Mouse (Mus musculus) kidney, adult 2 months (tissue): ENCODE measurements around the gene Mrm2.

ENCODE experiments used
- CTCF ChIP-seq: fragments of 200-500 bp; conservative IDR thresholded peaks from 2 replicates; pipeline ENCODE4 v1.5.1; 2011; ENCODE audit warnings: low read depth, mild to moderate bottlenecking, control low read depth, low read length, moderate library complexity, mixed read lengths; ENCODE audit not compliant: insufficient read depth, insufficient read length
- POLR2A ChIP-seq: fragments of 200-500 bp; IDR thresholded peaks from one replicate; pipeline ENCODE4 v1.6.1; 2011; ENCODE audit warnings: low read depth, low read length, control low read depth

GRCm38 (mm10) chr5:140332519-140332918 is 821 bp upstream of the Mrm2 start:
- TF ChIP-seq CTCF (no peak), POLR2A (no peak)
